Mouse (Mus musculus): Measurements from ENCODE around the gene Lst1. TPM values are rescaled to one million over a fixed set of nuclear protein-coding genes. Genes with fewer than 3 reads are reported as not detected.

Lst1 gene
- total and polyA plus RNA-seq, 3 experiments = 15.2 to 29.0 TPM; not detected in 1

DNA sequence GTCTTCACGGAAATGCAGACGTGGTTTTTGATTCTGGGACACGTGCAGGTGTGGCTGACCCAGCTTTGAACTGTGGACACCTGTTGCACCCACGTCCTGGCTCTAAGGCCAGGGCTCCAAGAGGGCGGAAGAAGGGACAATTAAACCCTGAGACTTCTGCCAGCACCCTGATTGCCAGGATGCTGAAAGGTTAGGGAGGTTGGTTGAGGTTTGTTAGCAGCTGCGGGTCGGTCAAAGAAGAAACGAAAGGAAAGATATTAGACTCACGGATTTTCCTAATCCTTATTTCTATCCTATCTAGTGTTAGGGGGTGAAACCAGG, 8.0 kb upstream of the Lst1 start:
- H3K27ac ChIP-seq (ENCODE audit: control insufficient read depth, low read depth, low read length) = peak overlapping the region; percentile 5; the same call in 1 of the 2 replicates
- H3K9me3 ChIP-seq (replicated peaks; ENCODE audit: insufficient read depth, low read length) = no peaks in the 10 kb centered on the region
- peaks cover 5% of the 10 kb centered on the region; the same call in 1 of the 2 replicates for H3K79me2 ChIP-seq (ENCODE audit: control insufficient read depth, insufficient read depth, low read length, poor library complexity)
- peaks cover 0 to 17% of the 10 kb centered on the region in 2 experiments; a peak in 2 of 4 replicates for H3K36me3 ChIP-seq (ENCODE audit: control insufficient read depth in 1 of 2, insufficient read depth in 2 of 2, low read length in 2 of 2)
- peak; percentile 48 for DNase-seq (ENCODE audit: low read depth, low spot score)
- H3K9ac ChIP-seq (ENCODE audit: control insufficient read depth, low read depth, low read length, poor library complexity, severe bottlenecking) = peak overlapping the region; percentile 71
- H3K4me1 ChIP-seq (ENCODE audit: control insufficient read depth in 1 of 2, insufficient read depth in 2 of 2, low read length in 2 of 2) = peaks cover 13 to 26% of the 10 kb centered on the region in 2 experiments
- TF ChIP-seq ELF1 (IDR thresholded peaks at IDR 0.05; ENCODE audit: low read depth, low read length) = no peak
- TF ChIP-seq NRF1 (IDR thresholded peaks at IDR 0.05; ENCODE audit: insufficient read depth, low read depth, low read length, poor library complexity, severe bottlenecking) = no peak
- TF ChIP-seq BHLHE40 (IDR thresholded peaks at IDR 0.05; ENCODE audit: borderline replicate concordance, low read depth, low read length) = no peak
- no peak for TF ChIP-seq MAZ (IDR thresholded peaks at IDR 0.05; ENCODE audit: low read depth, low read length)
- no peak for TF ChIP-seq ZMIZ1 (IDR thresholded peaks at IDR 0.05; ENCODE audit: low read depth, low read length)
- TF ChIP-seq MXI1 (IDR thresholded peaks at IDR 0.05; ENCODE audit: low read depth, low read length) = peak; percentile 29; the same call in 1 of the 2 replicates
- TF ChIP-seq CHD2 (IDR thresholded peaks at IDR 0.05; ENCODE audit: low read length) = no peak
- no peak for TF ChIP-seq SIN3A (IDR thresholded peaks at IDR 0.05; ENCODE audit: low read length)
- no peak for TF ChIP-seq CTCF (IDR thresholded peaks at IDR 0.05 in 2 of 3, conservative IDR thresholded peaks at IDR 0.05 in 1 of 3; ENCODE audit: control insufficient read depth in 1 of 3, insufficient read depth in 1 of 3, low read depth in 2 of 3, low read length in 3 of 3, poor library complexity in 1 of 3, severe bottlenecking in 1 of 3)
- no peak for TF ChIP-seq POLR2AphosphoS5 (IDR thresholded peaks at IDR 0.05; ENCODE audit: borderline replicate concordance, low read depth, low read length)
- TF ChIP-seq TCF12 (IDR thresholded peaks at IDR 0.05; ENCODE audit: low read depth, low read length) = no peak
- TF ChIP-seq ZNF384 (IDR thresholded peaks at IDR 0.05; ENCODE audit: low read depth, low read length) = no peak
- peak; percentile 22; the same call in 1 of the 2 replicates for TF ChIP-seq MAX (IDR thresholded peaks at IDR 0.05; ENCODE audit: low read length)
- TF ChIP-seq SMC3 (IDR thresholded peaks at IDR 0.05; ENCODE audit: low read depth, low read length) = no peak
- TF ChIP-seq MAFK (IDR thresholded peaks at IDR 0.05; ENCODE audit: borderline replicate concordance, low read depth, low read length) = no peak
- TF ChIP-seq TAL1 (IDR thresholded peaks at IDR 0.05; ENCODE audit: low read length) = no peak
- H3K4me3 ChIP-seq (ENCODE audit: control insufficient read depth in 1 of 2, insufficient read depth in 1 of 2, low read depth in 2 of 2, low read length in 2 of 2) = peak overlapping the region; percentile 71 to 74
- no peaks in the 10 kb centered on the region for H3K27me3 ChIP-seq (ENCODE audit: control insufficient read depth in 1 of 2, insufficient read depth in 2 of 2, low read length in 2 of 2)

DNA sequence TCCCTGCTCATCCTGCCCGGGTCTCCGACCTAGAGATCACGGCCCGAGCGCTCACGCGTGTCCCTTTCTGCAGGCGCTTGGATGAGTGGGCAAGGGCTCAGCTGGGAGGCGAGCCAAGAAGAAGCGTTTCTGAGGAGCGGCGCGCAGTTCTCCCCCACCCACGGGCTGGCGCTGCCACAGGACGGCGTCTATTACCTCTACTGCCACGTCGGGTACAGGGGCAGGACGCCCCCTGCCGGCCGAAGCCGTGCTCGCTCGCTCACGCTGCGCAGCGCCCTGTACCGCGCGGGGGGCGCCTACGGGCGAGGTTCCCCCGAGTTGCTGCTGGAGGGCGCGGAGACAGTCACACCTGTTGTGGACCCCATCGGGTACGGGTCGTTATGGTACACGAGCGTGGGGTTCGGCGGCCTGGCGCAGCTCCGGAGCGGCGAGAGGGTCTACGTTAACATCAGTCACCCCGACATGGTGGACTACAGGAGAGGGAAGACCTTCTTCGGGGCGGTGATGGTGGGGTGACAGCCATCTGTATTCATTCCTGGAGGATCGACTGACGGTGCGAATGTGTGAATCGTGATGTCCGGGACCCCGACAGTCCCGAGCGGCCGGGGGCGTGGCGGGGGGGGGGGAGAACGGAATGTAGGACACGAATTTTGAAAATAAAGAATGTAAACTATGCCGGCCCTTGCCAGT, 7.5 kb upstream of the Lst1 start:
- H3K36me3 ChIP-seq (ENCODE audit: control insufficient read depth in 1 of 2, insufficient read depth in 2 of 2, low read length in 2 of 2) = peaks cover 0 to 17% of the 10 kb centered on the region in 2 experiments; a peak in 2 of 4 replicates
- H3K4me3 ChIP-seq (ENCODE audit: control insufficient read depth in 1 of 2, insufficient read depth in 1 of 2, low read depth in 2 of 2, low read length in 2 of 2) = peak overlapping the region; percentile 71 to 74
- peak overlapping the region; percentile 5; the same call in 1 of the 2 replicates for H3K27ac ChIP-seq (ENCODE audit: control insufficient read depth, low read depth, low read length)
- H3K4me1 ChIP-seq (ENCODE audit: control insufficient read depth in 1 of 2, insufficient read depth in 2 of 2, low read length in 2 of 2) = peaks cover 12 to 23% of the 10 kb centered on the region in 2 experiments
- no peaks in the 10 kb centered on the region for H3K9me3 ChIP-seq (replicated peaks; ENCODE audit: insufficient read depth, low read length)
- peak overlapping the region; percentile 71 for H3K9ac ChIP-seq (ENCODE audit: control insufficient read depth, low read depth, low read length, poor library complexity, severe bottlenecking)
- H3K79me2 ChIP-seq (ENCODE audit: control insufficient read depth, insufficient read depth, low read length, poor library complexity) = peaks cover 5% of the 10 kb centered on the region; the same call in 1 of the 2 replicates
- peak; percentile 89 for DNase-seq (ENCODE audit: low read depth, low spot score)
- no peaks in the 10 kb centered on the region for H3K27me3 ChIP-seq (ENCODE audit: control insufficient read depth in 1 of 2, insufficient read depth in 2 of 2, low read length in 2 of 2)
- TF ChIP-seq ZC3H11A (IDR thresholded peaks at IDR 0.05; ENCODE audit: low read depth, low read length) (peak; percentile 47), TBP (IDR thresholded peaks at IDR 0.05; ENCODE audit: low read depth, low read length) (no peak), NELFE (IDR thresholded peaks at IDR 0.05; ENCODE audit: low read depth, low read length) (peak; percentile 42; the same call in 1 of the 2 replicates), MAZ (IDR thresholded peaks at IDR 0.05; ENCODE audit: low read depth, low read length) (peak; percentile 94), ETS1 (IDR thresholded peaks at IDR 0.05; ENCODE audit: low read depth, low read length) (peak; percentile 42; the same call in 1 of the 2 replicates), POLR2A (IDR thresholded peaks at IDR 0.05; ENCODE audit: control insufficient read depth in 1 of 2, insufficient read depth in 1 of 2, low read depth in 1 of 2, low read length in 2 of 2, poor library complexity in 1 of 2) (peak in 1 of 2 experiments; percentile 42; a peak in 2 of 4 replicates), SIN3A (IDR thresholded peaks at IDR 0.05; ENCODE audit: low read length) (peak; percentile 74), BHLHE40 (IDR thresholded peaks at IDR 0.05; ENCODE audit: borderline replicate concordance, low read depth, low read length) (no peak), SMC3 (IDR thresholded peaks at IDR 0.05; ENCODE audit: low read depth, low read length) (peak; percentile 78), TCF12 (IDR thresholded peaks at IDR 0.05; ENCODE audit: low read depth, low read length) (0 out of 2 replicates have a peak, but pooled peaks have one; percentile 42), EP300 (IDR thresholded peaks at IDR 0.05; ENCODE audit: low read depth in 1 of 2, low read length in 2 of 2) (peak in 1 of 2 experiments; percentile 18; a peak in 2 of 4 replicates), GABPA (IDR thresholded peaks at IDR 0.05; ENCODE audit: low read depth, low read length) (no peak), ZNF384 (IDR thresholded peaks at IDR 0.05; ENCODE audit: low read depth, low read length) (no peak), NRF1 (IDR thresholded peaks at IDR 0.05; ENCODE audit: insufficient read depth, low read depth, low read length, poor library complexity, severe bottlenecking) (peak; percentile 52; the same call in 1 of the 2 replicates), MAX (IDR thresholded peaks at IDR 0.05; ENCODE audit: low read length) (peak; percentile 10; the same call in 1 of the 2 replicates), CHD1 (IDR thresholded peaks at IDR 0.05; ENCODE audit: low read depth, low read length) (no peak), E2F4 (IDR thresholded peaks at IDR 0.05; ENCODE audit: borderline replicate concordance, low read depth, low read length) (no peak), UBTF (IDR thresholded peaks at IDR 0.05; ENCODE audit: borderline replicate concordance, insufficient read depth, low read depth, low read length) (0 out of 2 replicates have a peak, but pooled peaks have one; percentile 11), CTCF (IDR thresholded peaks at IDR 0.05 in 2 of 3, conservative IDR thresholded peaks at IDR 0.05 in 1 of 3; ENCODE audit: control insufficient read depth in 1 of 3, insufficient read depth in 1 of 3, low read depth in 2 of 3, low read length in 3 of 3, poor library complexity in 1 of 3, severe bottlenecking in 1 of 3) (peak; percentile 81 to 96 (median 96)), HCFC1 (IDR thresholded peaks at IDR 0.05; ENCODE audit: low read depth, low read length) (peak; percentile 29; the same call in 1 of the 2 replicates)

Measured in MEL (cell line).